Mouse (Mus musculus) thymus, postnatal 14 days (tissue): ENCODE data around the gene Vmn1r152.
"Not testable (repeated sequence)": the region's sequence is repeated elsewhere in the genome, so short reads cannot be mapped to it uniquely, and the experiment has no call there.

Experiments
- DNase-seq: peaks from one replicate; pipeline ENCODE4 v3.0.0; 2021

The Vmn1r152 gene

DNA sequence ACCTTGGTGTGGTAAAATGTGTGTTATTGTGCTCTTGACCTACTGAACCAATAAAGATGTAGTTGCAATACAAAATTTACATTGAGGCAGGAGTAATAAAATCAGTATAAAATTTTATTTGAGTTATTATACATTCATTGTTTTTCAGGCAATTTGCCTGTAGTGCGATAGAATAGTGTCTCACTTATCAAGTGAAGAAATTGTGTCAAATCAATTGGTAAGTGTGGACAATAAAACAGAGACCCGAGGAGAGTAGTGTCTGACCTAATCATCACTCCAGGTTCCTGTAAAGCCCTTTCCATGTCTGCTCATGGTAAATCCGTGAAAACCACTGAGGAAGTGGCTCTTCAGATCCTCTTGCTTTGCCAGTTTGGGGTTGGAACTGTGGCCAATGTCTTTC lies at the start of gene Vmn1r152:
Gene Vmn1r152, plus strand, starts transcription at position 301 of the 400 bp plus-strand sequence.
- not testable (repeated sequence) for DNase-seq

DNA sequence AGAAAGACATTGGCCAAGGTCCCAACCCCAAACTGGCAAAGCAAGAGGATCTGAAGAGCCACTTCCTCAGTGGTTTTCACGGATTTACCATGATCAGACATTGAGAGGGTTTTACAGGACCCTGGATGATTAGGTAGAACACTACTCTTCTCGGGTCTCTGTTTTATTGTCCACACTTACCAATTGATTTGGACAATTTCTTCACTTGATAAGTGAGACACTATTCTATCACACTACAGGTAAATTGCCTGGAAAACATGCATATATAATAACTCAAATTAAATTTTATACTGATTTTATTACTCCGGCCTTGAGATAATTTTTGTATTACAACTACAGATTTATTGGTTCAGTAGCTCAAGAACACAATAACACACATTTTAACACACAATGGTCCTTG lies 23.2 kb upstream of the Vmn1r152 start, which contains the start of gene Vmn1r151:
Gene Vmn1r151, minus strand, starts transcription at position 101 of the 400 bp plus-strand sequence.
- DNase-seq, result not testable (repeated sequence)

DNA sequence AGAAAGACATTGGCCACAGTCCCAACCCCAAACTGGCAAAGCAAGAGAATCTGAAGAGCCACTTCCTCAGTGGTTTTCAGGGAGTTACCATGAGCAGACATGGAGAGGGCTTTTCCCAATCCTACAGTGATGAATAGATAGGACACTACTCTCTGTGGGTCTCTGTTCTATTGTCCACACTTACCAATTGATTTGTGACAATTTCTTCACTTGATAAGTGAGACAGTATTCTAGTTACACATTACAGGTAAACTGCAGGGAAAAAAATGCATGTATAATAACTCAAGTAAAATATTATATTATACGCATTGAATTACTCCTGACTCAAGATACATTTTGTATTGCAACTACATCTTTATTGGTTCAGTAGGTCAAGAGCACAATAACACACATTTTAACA lies 12.0 kb downstream of the Vmn1r152 start, which contains the start of gene Gm8677:
Gene Gm8677, minus strand, starts transcription at position 101 of the 400 bp plus-strand sequence.
- not testable (repeated sequence) for DNase-seq

DNA sequence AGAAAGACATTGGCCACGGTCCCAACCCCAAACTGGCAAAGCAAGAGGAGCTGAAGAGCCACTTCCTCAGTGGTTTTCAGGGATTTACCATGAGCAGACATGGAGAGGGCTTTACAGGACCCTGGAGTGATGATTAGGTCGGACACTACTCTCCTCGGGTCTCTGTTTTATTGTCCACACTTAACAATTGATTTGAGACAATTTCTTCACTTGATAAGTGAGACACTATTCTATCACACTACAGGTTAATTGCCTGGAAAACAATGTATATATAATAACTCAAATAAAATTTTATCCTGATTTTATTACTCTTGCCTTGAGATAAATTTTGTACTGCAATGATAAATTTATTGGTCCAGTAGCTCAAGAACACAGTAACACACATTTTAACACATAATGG lies 42.5 kb downstream of the Vmn1r152 start, which contains the start of gene Gm4201:
Gene Gm4201, minus strand, starts transcription at position 101 of the 400 bp plus-strand sequence.
- not testable (repeated sequence) for DNase-seq
